Mouse (Mus musculus): ENCODE measurements around the gene Cd3e. TPM values are rescaled to one million over a fixed set of nuclear protein-coding genes. Genes with fewer than 3 reads are reported as not detected.

Cd3e gene
- total RNA-seq, 2 experiments from 2014 or later, result not detected

DNA sequence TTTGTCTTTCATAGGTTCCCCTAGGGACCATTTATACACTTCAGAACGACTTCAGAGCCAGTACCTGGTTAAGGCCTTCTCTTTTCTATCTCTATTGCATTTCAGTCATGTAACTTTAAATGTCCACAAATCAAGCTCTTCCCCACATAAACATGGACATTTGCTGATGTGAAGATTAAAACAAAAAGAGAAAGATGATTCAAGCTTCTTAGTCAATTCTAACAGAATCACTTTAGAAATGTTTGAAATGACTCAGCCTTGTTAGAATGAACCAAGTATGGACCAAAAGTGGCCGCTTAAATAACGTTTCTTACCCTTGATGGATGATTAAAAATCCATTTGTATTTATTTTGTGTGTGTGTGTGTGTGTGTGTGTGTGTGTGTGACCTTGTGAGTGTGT lies 14.2 kb upstream of the Cd3e start:
- intact Hi-C loops (cut with DNase I), result loop anchor here (2.0 kb wide), 1 partner anchor 123 kb away; no protein-coding TSS in a partner anchor
- DNase-seq (ENCODE audit: low spot score in 2 of 2), result no peak

DNA sequence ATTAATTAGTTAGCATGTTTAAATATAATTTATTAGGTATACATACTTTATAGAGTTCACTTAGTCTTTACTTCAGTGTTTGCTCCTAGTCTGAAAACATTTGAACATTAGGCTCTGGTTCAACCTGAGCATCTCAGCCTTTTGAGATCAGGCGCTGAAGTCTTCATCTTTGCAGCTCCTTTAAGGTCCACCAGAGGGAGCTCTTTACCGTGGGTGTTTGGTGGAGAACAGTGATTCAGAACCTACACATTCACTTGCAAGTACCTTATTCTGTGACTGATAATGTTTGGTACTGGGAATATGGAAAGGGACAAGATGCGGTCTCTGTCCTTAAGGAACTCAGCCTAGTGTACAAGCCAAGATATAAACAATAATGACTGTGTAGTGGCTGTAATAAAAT lies 13.4 kb upstream of the Cd3e start:
- intact Hi-C loops (cut with DNase I), result loop anchor here (2.0 kb wide), 1 partner anchor 124 kb away; no protein-coding TSS in a partner anchor
- peak; percentile 20 to 42 for DNase-seq (ENCODE audit: low spot score in 2 of 2)

GRCm38 (mm10) chr9:45018031-45018430 lies 8.6 kb upstream of the Cd3e start:
- DNase-seq (ENCODE audit: low spot score in 2 of 2), result peak; percentile 11 to 12
- intact Hi-C loops (cut with DNase I), result no loop called here

DNA sequence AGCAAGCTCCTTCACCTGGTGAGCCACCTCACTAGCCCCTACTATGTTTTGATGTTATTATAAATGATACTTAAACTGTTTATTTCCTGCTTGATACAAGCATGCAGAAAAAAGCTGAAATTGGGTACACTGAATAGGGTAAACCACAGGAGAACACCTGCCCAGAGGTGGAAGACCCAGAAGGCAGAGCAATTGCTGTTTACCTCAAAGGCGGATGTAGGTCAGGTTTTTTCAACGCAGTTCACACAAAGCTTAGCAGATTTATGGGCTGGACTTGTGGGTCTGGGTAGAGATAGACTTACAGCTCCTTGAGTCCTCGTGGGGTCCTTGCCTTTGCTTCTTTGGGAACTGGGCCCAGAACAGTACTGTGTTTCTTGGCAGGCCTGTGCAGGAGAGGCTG lies 6.4 kb upstream of the Cd3e start:
- no peak for DNase-seq (ENCODE audit: low spot score in 2 of 2)
- intact Hi-C loops (cut with DNase I), result no loop called here

DNA sequence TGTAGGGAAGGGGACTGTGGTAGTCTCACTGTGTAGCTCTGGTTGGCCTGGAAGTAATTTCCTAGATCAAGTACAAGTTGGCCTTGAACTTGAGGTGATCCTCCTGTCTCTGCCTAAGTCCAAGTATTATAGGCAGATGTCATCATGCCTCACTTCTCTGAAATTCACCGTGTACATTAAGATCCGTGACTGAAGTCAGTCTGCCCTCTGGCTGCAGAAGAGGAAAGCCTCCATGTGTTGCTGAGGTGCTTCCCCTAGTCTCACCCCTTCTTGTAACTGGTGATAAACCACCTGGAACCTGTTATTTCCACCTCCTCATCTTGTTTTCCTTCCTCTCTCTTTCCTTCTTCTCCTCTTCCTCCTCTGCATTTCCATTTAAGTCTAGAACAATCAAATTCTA lies 5.5 kb upstream of the Cd3e start:
- intact Hi-C loops (cut with DNase I), result no loop called here
- DNase-seq (ENCODE audit: low spot score in 2 of 2), result no peak

DNA sequence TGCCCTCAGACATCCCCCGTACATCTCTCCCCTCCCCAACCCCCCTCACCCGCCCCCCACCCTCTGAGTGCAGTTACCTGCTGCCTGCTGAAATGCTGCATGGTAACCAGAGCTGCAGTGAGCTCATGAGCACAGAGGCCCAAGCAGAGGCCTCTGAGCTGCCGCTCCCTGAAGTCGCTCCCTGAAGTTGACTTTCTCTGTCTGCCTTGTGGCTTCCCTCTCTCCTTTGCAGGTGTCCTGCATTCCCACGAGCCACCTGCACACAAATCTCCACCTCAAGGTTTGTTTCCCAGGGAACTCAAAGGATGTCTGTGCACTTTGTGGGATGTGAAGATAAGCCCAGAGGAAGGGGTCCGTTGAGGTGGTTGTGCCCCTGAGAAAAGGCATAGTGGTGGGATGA lies 1.9 kb upstream of the Cd3e start:
- intact Hi-C loops (cut with DNase I), result no loop called here
- DNase-seq (ENCODE audit: low spot score in 2 of 2), result no peak

DNA sequence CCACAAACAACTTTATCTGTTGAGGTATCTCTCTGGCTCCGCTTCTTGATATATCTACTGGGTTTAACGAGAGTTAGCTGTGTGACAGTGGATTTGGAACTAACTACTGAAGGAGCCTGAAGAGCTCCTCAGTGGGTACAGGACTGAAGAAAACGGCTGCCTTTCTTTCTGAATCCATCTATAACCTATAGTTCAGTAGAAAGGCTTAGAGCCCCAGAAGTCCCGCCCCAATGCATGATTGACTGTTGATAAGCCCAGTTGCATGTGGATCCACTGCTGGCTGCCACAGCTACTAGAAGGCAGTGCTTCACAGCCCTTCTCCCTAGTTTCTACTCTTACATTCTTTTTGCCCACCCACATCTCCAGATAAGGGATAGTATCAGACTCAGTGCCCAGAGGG lies 1.0 kb upstream of the Cd3e start:
- intact Hi-C loops (cut with DNase I), result no loop called here
- no peak for DNase-seq (ENCODE audit: low spot score in 2 of 2)

GRCm38 (mm10) chr9:45008342-45008741 lies 1.1 kb downstream of the Cd3e start:
- intact Hi-C loops (cut with DNase I), result no loop called here
- no peak for DNase-seq (ENCODE audit: low spot score in 2 of 2)

DNA sequence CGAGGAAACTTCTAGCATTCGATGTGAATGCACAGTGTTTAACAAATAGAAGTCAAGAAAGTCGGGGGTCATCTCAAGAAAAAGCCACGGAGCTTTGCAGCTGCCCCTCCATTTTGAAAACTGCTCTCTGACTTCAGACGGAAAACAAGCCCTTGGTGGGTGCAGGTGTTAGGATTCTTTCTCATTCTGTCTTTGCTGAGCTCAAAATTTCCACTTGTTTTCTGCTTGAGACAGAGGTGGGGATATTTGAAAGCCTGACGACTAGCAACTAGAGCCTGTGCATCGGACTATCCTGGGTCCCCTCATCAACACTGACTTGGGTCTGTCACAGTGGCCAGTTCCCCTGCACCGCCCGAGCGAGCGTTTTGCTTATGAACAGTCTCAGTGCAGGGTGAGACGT lies 2.0 kb downstream of the Cd3e start:
- intact Hi-C loops (cut with DNase I), result no loop called here
- DNase-seq (ENCODE audit: low spot score in 2 of 2), result no peak

DNA sequence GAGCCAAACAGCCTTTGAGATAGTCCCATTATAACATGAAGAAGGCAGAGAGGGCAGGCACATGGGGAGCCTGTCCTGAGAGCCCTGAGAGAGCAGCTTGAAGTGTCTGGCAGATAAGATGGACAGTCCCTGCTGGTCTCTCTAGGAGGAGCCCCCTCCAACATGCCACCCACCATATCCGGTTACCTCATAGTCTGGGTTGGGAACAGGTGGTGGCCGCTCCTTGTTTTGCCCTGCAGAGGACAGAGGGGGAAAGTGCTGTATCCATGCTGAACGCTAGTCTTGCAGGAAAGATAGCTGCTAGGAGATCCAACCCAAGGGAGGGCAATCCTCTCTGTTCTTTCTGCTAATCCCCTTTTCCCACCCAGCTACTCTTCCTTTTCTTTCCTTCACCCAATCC lies 9.2 kb downstream of the Cd3e start:
- DNase-seq (ENCODE audit: low spot score in 2 of 2), result no peak
- intact Hi-C loops (cut with DNase I), result no loop called here

- intact Hi-C loops (cut with DNase I), result no loop called here
- DNase-seq (ENCODE audit: low spot score in 2 of 2), result no peak
Observed at GRCm38 (mm10) chr9:44999776-45000175, 9.7 kb downstream of the Cd3e start.

DNA sequence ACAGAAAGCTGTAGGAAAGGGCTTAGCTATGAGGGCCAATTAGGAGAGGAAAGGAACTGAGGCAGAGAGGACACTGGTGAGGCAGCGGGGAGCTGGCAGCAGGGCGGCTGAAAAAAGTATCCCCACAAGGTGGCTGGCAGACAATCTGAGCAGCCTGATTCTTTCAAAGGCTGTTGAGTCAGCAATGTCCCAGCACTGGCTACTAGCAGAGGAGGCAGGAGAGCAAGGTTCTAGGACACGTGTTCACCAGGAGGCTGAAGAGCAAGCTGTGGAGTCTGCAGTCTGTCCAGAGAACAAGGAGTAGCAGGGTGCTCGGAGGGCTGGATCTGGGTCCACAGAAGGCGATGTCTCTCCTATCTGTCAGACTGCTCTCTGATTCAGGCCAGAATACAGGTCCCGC lies 10.3 kb downstream of the Cd3e start:
- intact Hi-C loops (cut with DNase I), result no loop called here
- DNase-seq (ENCODE audit: low spot score in 2 of 2), result peak in 1 of 2 experiments; percentile 4

DNA sequence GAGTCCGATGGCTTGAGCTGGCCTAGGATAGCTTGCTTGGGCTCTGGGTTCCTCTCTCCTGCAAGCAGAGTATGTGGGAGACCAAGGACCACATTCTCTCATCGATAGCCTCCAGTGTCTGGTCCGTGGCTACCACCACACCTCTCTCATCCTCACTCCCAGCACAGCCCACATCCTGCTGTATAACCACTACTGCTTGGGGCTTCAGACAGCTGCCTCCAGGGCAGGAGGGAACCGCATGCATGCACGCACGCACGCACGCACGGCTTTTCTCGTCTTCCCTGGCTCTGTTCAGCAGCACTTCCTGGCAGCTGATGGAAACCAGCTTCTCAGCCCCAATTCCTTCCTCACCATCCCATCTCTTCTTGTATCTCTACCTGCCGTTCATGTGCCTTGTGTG lies 11.3 kb downstream of the Cd3e start:
- intact Hi-C loops (cut with DNase I), result no loop called here
- DNase-seq (ENCODE audit: low spot score in 2 of 2), result no peak

DNA sequence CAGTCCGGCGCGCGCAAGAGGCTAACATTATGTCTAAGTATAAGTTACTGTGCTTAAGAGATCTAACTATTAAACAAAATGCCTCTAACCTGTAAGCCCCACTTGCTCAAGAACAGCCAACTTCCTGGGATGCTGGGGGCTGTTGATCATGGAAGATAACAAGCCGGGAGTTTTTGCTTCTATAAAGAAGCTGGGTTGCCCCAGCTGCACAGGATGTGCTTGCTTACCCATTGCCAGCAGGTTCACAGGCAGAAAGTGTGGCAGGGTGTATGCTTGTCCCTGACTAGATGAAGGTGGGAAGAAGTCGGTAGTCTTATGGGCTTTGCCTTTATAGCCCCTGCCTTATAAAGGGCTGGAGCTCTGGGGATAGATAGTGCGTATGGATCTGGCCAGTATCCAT lies 12.8 kb downstream of the Cd3e start:
- intact Hi-C loops (cut with DNase I), result no loop called here
- no peak for DNase-seq (ENCODE audit: low spot score in 2 of 2)

GRCm38 (mm10) chr9:44994962-44995361 lies 14.5 kb downstream of the Cd3e start:
- intact Hi-C loops (cut with DNase I), result no loop called here
- no peak for DNase-seq (ENCODE audit: low spot score in 2 of 2)

DNA sequence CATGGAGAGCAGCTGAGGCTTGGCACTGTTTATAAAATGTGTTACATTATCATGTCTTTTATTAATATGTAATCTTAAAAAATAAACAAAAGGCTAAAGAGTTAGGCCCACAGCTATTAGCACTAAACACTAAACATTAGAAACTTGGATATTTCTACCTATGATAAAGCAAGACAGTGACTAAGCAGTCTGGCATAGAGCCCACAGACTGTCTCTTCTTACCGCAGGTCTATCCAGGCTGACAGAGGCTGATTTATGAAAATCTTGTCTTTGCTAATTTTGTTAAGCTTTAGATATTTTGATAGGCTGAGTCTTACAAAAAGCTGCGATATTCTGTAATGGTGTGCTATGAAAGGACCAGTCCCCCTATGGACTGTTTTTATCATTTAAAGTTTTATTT lies 16.2 kb downstream of the Cd3e start:
- intact Hi-C loops (cut with DNase I), result no loop called here
- no peak for DNase-seq (ENCODE audit: low spot score in 2 of 2)

DNA sequence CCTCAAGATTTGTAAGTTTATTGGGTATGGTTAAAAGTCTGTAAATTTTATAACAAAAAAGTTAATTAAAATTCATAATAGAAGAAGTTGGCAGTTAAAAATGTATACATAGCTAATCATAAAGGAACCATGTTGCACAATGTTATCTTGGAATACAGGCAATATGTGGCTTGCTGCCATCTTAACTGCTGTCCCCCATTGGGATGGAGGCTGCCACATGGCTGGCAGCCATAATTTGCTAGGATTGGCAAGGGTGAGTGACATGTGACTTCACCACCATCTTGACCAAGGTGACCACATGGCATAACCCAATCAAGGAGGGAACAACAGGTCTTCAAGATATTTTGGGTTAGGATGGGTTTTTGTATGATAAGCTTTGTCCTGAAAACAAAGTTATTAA lies 17.2 kb downstream of the Cd3e start:
- DNase-seq (ENCODE audit: low spot score in 2 of 2), result no peak
- intact Hi-C loops (cut with DNase I), result no loop called here

DNA sequence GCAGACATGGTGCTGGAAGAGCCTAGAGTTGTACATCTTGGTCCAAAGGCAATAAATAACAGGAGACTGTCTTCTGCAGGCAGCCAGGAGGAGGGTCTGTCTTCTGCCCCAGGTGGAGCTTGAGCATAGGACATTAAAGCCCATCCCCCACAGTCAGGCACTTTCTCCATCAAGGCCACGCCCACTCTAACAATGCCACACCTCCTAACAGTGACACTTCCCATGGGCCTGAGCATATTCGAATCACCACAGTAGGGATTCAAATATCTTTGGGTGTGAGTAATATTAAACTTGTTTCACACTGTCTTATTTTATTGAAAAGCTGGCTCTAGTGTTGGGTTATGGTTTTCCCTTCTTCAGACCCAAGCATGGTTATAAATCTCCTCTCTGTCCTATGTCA lies 17.6 kb downstream of the Cd3e start:
- DNase-seq (ENCODE audit: low spot score in 2 of 2), result no peak
- intact Hi-C loops (cut with DNase I), result no loop called here

DNA sequence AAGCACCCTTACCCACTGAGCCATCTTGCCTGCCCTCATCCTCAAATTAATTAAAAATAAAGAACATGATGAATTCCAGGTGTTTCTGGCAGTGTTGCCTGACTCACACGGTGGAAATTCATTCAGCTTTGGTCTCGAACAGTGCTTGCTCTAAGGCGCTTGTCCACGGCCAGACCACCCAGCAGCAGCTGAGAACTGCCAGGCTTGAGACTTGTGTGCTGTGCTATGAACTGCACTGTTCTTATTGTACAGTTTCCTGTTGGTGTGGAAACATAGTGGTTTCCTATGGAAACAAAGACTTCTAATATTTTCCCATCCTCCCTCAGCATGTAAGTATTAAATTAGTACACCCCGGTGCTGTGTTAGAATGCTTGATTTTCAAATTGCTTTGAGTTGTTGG lies 22.5 kb downstream of the Cd3e start:
- no peak for DNase-seq (ENCODE audit: low spot score in 2 of 2)
- intact Hi-C loops (cut with DNase I), result no loop called here

DNA sequence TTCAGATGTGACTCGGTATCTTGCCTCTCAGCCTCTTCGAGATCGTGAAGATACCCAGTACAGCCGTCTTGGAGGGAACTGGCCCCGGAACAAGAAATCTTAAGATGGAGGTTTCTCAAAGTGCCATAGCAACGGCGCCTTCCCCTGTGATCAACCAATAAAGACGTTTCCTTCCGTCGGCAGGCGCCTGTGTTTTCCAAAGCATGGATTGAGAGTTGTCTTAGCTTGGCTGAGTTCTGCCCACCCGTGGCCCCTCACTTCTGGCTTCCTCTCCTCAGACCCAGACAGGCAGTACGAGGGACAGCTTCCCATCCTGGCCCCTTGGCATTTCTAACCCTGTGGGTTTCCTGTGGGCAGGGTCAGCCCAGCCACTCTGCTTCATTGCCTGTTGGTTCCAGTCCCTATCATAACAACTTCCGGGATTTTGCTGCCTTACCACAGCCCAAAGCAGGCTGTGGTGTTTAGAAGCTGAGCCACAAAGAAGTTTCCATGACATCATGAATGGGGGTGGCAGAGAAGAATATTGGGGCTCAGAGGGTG lies 23.1 kb downstream of the Cd3e start:
- no peak for DNase-seq (ENCODE audit: low spot score in 2 of 2)
- intact Hi-C loops (cut with DNase I), result no loop called here

DNA sequence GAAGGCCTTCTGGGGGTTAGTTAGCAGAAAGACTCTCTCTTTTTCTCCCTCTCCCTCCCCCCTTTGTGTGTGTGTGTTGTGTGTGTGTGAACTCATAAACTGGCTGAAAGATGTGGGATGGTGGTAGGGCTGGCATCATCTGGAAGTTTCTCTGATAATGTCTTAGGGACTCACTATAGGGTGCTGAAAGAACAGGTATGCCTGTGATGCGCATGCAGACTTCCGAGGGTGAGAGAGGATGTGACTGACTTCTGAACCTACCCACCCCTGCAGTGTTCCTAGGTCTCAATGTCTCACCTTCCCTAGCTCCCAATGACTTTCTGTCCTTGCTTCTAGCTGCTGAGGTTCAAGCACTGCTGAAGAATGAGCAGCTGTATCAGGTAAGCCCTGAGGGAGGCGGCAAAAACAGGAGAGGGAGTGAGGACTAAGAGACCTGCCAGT lies 23.7 kb downstream of the Cd3e start:
- DNase-seq (ENCODE audit: low spot score in 2 of 2), result no peak
- intact Hi-C loops (cut with DNase I), result no loop called here

GRCm38 (mm10) chr9:44983001-44983400 lies 26.4 kb downstream of the Cd3e start:
- intact Hi-C loops (cut with DNase I), result no loop called here
- DNase-seq (ENCODE audit: low spot score in 2 of 2), result no peak

Data from left cerebral cortex, postnatal 36 days (tissue).